12 mouse cellular contexts compared by ENCODE assay signal in the genomic region with DNA sequence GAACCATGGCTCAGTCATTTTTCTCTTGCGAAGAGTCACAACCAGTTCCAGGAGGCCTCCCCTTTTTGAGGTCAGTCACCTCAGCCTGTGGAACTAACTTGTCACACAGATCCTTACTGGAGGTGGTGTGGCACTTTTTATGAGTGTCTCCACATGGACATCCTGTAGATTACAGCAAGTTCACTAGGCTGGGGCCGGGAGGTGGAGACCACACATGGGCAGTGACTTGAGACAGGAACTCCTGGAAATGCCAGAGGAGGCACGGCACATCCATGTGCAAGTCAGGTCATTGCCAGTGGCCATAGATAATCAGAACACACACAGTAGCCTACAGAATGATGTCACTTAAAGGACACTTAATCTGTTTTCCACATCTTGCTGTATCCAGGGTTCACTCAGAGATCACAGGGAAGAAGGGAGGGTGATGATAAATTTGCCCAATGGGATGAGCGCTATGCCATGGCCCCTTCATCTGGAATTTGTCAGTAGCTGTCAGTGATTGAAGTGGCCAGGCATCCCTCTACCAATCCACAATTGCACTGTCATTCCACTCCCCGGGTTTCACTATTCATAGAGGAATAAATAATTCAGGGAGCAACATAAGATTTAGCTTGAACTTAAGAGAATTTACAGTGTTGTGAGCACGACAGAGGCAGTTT.
"Had no signal": no experiment of that assay in that cellular context is flagged by ENCODE, and none has a peak within 500 bp of the region (broad histone marks: within the 10 kb centered on the region; RNA-seq: fewer than 3 reads in every experiment).

No protein-coding gene starts in this region.

- H3K27me3 ChIP-seq: liver, embryonic 15.5 days; midbrain, embryonic 13.5 days had no signal

- DNase-seq: kidney, postnatal 25 days; lung, adult 2 months; lung, postnatal 36 days; right cerebral cortex, postnatal 14 days; thymus, adult 18-20 months; thymus, postnatal 14 days had no signal

- H3K9me3 ChIP-seq: limb, embryonic 10.5 days; liver, embryonic 15.5 days; midbrain, embryonic 13.5 days had no signal

- H3K4me1 ChIP-seq: liver, embryonic 15.5 days; midbrain, embryonic 13.5 days had no signal

- H3K9ac ChIP-seq: liver, embryonic 15.5 days; midbrain, embryonic 13.5 days had no signal

- H3K27ac ChIP-seq: left cerebral cortex, adult 2 months; limb, embryonic 10.5 days; liver, embryonic 15.5 days; midbrain, embryonic 13.5 days had no signal

- H3K4me3 ChIP-seq: left cerebral cortex, adult 2 months; limb, embryonic 10.5 days; liver, embryonic 15.5 days; midbrain, embryonic 13.5 days had no signal

- ATAC-seq: lung, postnatal 0 days; midbrain, embryonic 13.5 days had no signal

- H3K4me2 ChIP-seq: liver, embryonic 11.5 days; liver, embryonic 15.5 days; midbrain, embryonic 13.5 days had no signal
